Mouse (Mus musculus) forebrain, postnatal 0 days (tissue): ENCODE measurements around the gene Slc18a2. TPM values are rescaled to one million over a fixed set of nuclear protein-coding genes. Genes with fewer than 3 reads are reported as not detected.

ENCODE experiments used
- ATAC-seq: fragments of 200-750 bp; cut with Nextera tagmentation; 2 replicates; pipeline ENCODE4 v1.8.0; 2017; ENCODE audit warnings: mild to moderate bottlenecking, moderate library complexity
- DNase-seq: peaks from one replicate; pipeline ENCODE4 v3.0.0-alpha.2; 2015
- H3K27ac ChIP-seq: fragments of 300-500 bp; sonication (generic); 2 replicates; pipeline ENCODE4 v1.5.1; 2014; ENCODE audit warnings: low read depth, mild to moderate bottlenecking, antibody characterized with exemption, low read length, moderate library complexity, mixed read lengths
- H3K27me3 ChIP-seq: fragments of 300-500 bp; sonication (generic); 2 replicates; pipeline ENCODE4 v1.6.1; 2014; ENCODE audit warnings: mild to moderate bottlenecking, low read length, mixed read lengths; ENCODE audit not compliant: insufficient read depth
- H3K36me3 ChIP-seq: fragments of 300-500 bp; sonication (generic); 2 replicates; pipeline ENCODE4 v1.6.1; 2014; ENCODE audit warnings: mild to moderate bottlenecking, moderate library complexity; ENCODE audit not compliant: insufficient read depth
- H3K4me1 ChIP-seq: fragments of 300-500 bp; sonication (generic); 2 replicates; pipeline ENCODE4 v1.6.1; 2014; ENCODE audit warnings: antibody characterized with exemption; ENCODE audit not compliant: insufficient read depth
- H3K4me2 ChIP-seq: fragments of 300-500 bp; sonication (generic); 2 replicates; pipeline ENCODE4 v1.6.1; 2014; ENCODE audit warnings: low read depth, mild to moderate bottlenecking, moderate library complexity
- H3K4me3 ChIP-seq: fragments of 300-500 bp; sonication (generic); 2 replicates; pipeline ENCODE4 v1.5.1; 2014; ENCODE audit warnings: low read depth, low read length, mixed read lengths
- H3K9ac ChIP-seq: fragments of 300-500 bp; sonication (generic); 2 replicates; pipeline ENCODE4 v1.6.1; 2014; ENCODE audit warnings: mild to moderate bottlenecking
- H3K9me3 ChIP-seq: fragments of 300-500 bp; sonication (generic); 2 replicates; pipeline ENCODE4 v1.6.1; 2016; ENCODE audit warnings: low read length
- CTCF ChIP-seq: sonication (generic); IDR thresholded peaks from 2 replicates; pipeline ENCODE4 v1.5.1; 2016; ENCODE audit warnings: antibody characterized with exemption, control low read depth, low read depth
- WGBS: fragments of 180-500 bp; shearing (Covaris S2); extraction: QIAGEN DNeasy Blood & Tissue Kit; methylation state at CpG from one replicate; pipeline ENCODE4 v1.1.7; 2014; 5-methylcytosine and 5-hydroxymethylcytosine counted together
- polyA plus RNA-seq: library from polyadenylated mRNA; unstranded; fragments of >200 nt; fragmentation: Nextera tagmentation; extraction: Ambion mirVana; gene quantifications from 2 replicates; pipeline ENCODE4 v1.2.1, GENCODE M21; 2015
- total RNA-seq: library from RNA; depleted of rRNA; stranded (reverse); fragments of >200 nt; gene quantifications from 2 replicates; pipeline ENCODE4 v1.2.3, GENCODE M21; 2014

Slc18a2 gene
- total and polyA plus RNA-seq, 2 experiments from 2014 or later: 9.3 to 15.0 TPM

DNA sequence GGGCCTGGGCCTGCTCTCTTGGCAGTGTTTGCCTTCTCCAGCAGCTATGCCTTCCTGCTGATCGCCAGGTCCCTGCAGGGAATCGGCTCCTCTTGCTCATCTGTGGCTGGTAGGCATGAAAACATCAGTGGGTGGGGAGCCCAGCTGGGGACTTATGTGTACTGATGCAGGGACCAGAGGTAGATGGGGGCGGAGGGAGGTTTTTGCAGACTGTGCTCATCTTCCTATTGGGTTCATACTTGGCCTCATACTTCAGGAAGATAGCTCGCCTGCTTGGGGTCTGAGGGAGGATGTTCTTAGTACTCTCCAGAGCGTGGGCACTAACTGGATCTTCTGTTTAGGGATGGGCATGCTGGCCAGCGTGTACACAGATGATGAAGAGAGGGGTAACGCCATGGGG lies 12.5 kb downstream of the Slc18a2 start:
- Histone ChIP-seq H3K36me3 (no peaks in the 10 kb centered on the region), H3K9ac (no peak overlapping the region), H3K27ac (no peak overlapping the region), H3K4me1 (no peaks in the 10 kb centered on the region), H3K27me3 (no peaks in the 10 kb centered on the region), H3K4me2 (no peak overlapping the region), H3K4me3 (no peak overlapping the region), H3K9me3 (no peaks in the 10 kb centered on the region)
- TF ChIP-seq CTCF: no peak
- WGBS: 91% methylated on average over 7 of the region's 7 CpGs
- no peak for ATAC-seq
- no peak for DNase-seq

DNA sequence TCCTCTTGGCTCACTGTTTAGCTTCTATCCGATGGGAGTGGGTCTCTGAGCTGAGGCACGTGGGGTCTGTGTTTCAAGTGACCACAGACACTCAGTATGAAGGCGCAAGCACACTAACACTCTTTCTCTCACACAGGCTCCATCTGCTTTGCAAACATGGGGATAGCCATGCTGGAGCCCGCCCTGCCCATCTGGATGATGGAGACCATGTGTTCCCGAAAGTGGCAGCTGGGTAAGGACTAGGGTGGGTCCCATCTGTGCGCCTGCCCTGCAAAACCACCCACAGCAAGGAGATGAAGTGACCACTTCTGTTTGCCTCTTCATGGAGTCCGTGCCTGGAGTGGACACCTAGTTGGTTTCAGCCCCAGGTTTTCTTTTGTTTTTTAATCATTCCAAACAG lies 15.7 kb downstream of the Slc18a2 start:
- Histone ChIP-seq H3K4me1 (no peaks in the 10 kb centered on the region), H3K4me3 (no peak overlapping the region), H3K27me3 (no peaks in the 10 kb centered on the region), H3K9ac (no peak overlapping the region), H3K4me2 (no peak overlapping the region), H3K9me3 (no peaks in the 10 kb centered on the region), H3K27ac (no peak overlapping the region), H3K36me3 (no peaks in the 10 kb centered on the region)
- TF ChIP-seq CTCF: no peak
- ATAC-seq (no peak), DNase-seq (no peak)
- 84% methylated on average over 7 of the region's 7 CpGs for whole genome bisulfite sequencing

DNA sequence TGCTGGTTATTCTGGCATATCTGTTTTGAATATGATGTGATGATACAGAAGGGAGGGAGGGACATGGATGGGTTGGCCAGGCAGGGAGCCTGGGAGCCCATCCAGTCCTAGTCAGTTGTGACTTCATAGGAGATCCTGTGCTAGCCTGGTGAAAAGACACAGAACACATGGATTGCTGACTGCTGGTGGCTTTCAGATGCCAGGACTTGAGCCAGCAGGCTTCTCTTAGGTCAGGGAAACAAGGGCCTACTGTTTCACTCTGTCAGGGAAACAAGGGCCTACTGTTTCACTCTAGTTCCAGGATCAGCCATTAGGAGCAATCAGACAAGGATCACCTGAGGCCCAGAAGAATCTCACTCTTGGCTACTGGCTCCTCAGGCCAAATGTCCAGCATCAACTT lies 20.1 kb downstream of the Slc18a2 start:
- Histone ChIP-seq H3K27ac (no peak overlapping the region), H3K4me2 (no peak overlapping the region), H3K4me3 (no peak overlapping the region), H3K27me3 (no peaks in the 10 kb centered on the region), H3K9me3 (no peaks in the 10 kb centered on the region), H3K9ac (no peak overlapping the region), H3K36me3 (no peaks in the 10 kb centered on the region), H3K4me1 (no peaks in the 10 kb centered on the region)
- no peak for TF ChIP-seq CTCF
- 0 out of 2 replicates have a peak, but pooled peaks have one; percentile 25 for ATAC-seq
- DNase-seq: no peak

DNA sequence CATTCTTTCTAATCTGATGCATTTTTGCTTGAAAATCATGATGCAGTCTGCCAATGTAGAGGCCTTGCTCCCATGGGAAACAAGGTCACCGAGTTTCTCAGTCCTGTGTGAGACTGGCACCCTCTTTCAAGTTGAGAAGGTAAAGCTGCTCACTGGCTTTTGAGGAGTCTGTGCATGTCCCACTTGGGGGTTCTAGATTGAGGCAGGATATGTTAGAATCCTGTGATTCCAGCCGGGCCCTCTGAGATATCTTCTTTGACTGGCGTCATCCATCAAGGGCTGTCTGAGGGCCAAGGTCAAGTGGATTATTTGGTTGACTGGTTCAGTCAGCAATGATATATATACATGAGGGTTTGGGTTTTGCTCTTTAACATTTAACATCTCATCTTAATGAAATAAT lies 21.3 kb downstream of the Slc18a2 start:
- WGBS: 93% methylated on average over 3 of the region's 3 CpGs
- ATAC-seq: no peak

DNA sequence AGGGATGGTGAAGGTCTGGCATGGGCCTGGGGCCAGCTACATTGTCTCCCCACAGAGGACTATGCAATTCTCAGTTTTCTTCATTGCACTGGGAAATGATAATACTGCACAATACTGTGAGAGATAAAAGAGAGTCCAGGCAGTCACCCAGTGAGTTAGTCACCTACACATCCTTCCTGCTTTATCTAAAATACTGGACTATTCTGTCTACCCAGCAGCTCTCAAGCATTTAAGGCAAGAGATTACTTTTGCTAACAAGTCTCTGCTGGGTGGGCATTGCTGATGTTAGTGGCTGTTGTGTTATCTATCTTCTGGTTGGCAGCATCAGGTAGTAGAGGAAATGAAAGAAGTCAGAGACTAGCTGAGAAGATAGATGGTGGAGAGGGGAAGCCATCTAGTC lies 28.3 kb downstream of the Slc18a2 start:
- no peak for ATAC-seq

More for the DNA sequence above, 21.3 kb downstream of the Slc18a2 start:
- no peak for DNase-seq
- TF ChIP-seq CTCF: no peak
- Histone ChIP-seq H3K4me3 (no peak overlapping the region), H3K9me3 (no peaks in the 10 kb centered on the region), H3K36me3 (no peaks in the 10 kb centered on the region), H3K4me1 (no peaks in the 10 kb centered on the region), H3K27me3 (no peaks in the 10 kb centered on the region), H3K27ac (no peak overlapping the region), H3K4me2 (no peak overlapping the region), H3K9ac (no peak overlapping the region)

DNA sequence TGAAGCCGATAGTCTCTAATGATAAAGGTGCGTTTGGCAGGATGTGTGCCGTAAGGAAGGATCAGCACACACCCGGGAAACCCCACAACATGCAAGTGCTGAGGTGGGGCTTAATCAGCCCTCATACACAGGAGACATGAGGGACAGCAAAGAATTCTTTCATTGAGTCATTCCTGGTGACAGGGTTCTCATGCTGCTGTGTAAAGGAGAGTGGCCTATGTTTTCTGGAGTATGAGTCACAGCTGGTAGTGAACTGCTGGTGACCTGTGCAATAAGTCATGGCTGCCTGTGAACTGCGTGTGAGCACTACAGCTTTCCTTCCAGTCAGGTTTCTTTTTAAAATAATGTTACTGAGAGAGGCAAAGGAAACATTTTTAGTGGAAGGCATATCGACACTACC lies 29.1 kb downstream of the Slc18a2 start:
- Histone ChIP-seq H3K27ac (no peak overlapping the region), H3K9ac (no peak overlapping the region), H3K4me2 (no peak overlapping the region), H3K4me3 (no peak overlapping the region), H3K9me3 (no peaks in the 10 kb centered on the region), H3K36me3 (no peaks in the 10 kb centered on the region), H3K4me1 (no peaks in the 10 kb centered on the region), H3K27me3 (no peaks in the 10 kb centered on the region)
- ATAC-seq (no peak), DNase-seq (no peak)
- 83% methylated on average over 6 of the region's 6 CpGs for WGBS
- TF ChIP-seq CTCF: no peak

More for the DNA sequence above, 28.3 kb downstream of the Slc18a2 start:
- Histone ChIP-seq H3K4me1 (no peaks in the 10 kb centered on the region), H3K4me2 (no peak overlapping the region), H3K36me3 (no peaks in the 10 kb centered on the region), H3K27ac (no peak overlapping the region), H3K9me3 (no peaks in the 10 kb centered on the region), H3K27me3 (no peaks in the 10 kb centered on the region), H3K4me3 (no peak overlapping the region), H3K9ac (no peak overlapping the region)
- no peak for TF ChIP-seq CTCF
- DNase-seq: no peak

DNA sequence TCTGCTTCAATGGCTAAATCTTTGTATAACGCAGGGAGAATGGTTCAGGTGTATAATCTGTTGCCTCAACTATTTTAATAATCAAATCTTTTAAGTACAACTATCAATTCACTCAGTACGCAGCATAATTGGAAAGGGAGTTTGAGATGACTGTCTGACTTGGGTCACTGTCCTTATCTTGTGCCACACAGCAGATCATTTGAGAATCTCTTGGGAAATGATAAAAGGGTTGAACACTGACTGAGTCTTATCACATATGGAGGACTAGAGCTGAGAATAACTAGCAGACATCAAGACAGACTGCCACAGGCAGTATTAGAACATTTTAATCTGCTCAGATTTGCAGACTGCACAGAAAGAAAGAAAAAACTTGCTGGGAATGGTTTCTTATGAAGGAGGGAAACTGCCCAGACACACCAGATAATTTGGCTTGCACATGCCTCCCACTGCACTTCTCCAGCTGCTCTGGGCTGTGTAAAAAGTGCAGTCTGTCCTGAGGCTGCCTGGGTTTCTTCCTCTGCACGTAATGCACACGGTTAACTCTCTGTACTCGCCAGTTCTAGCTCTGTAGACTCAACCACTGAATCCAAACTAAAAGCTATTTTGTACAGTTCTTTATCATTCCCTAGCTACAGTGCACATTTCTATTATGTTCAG lies 31.6 kb downstream of the Slc18a2 start:
- H3K4me3 ChIP-seq: no peak overlapping the region
- 80% methylated on average over 5 of the region's 5 CpGs for WGBS
- no peaks in the 10 kb centered on the region for H3K9me3 ChIP-seq
- DNase-seq: no peak
- no peaks in the 10 kb centered on the region for H3K27me3 ChIP-seq
- no peaks in the 10 kb centered on the region for H3K4me1 ChIP-seq
- no peaks in the 10 kb centered on the region for H3K36me3 ChIP-seq
- no peak for TF ChIP-seq CTCF
- no peak for ATAC-seq
- H3K4me2 ChIP-seq: no peak overlapping the region
- no peak overlapping the region for H3K27ac ChIP-seq
- H3K9ac ChIP-seq: no peak overlapping the region
